Mouse (Mus musculus): ENCODE results near the gene Hs3st6. TPM values are rescaled to one million over a fixed set of nuclear protein-coding genes. Genes with fewer than 3 reads are reported as not detected.
A peak's percentile ranks its signal among the peaks of the same experiment; 100 is the strongest.

Hs3st6 gene
- polyA plus RNA-seq, 1 experiment, result 0.80 TPM

DNA sequence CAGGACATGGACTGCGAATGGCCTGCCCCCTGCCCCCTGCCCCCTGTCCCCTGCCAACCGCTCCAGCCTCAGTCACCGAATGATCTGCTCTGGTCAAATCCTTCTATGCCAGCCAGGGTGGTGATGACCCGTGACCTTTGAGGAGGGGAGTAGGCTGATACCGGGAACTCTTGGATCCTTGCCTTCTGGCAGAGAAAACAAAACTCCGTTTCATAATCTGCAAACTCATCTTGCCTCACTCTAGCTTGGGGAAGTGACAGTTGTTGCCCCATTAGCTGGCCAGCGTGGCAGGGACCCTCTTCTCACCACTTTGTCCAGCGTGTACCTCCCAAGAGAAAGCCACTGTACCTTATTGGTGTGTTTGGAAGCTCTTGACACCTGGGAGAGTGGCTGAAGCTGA is 10.5 kb upstream of the Hs3st6 start:
- Histone ChIP-seq H3K4me3 (replicated peaks; ENCODE audit: insufficient read depth, low read depth, low read length) (no peak overlapping the region), H3K27me3 (ENCODE audit: control insufficient read depth, insufficient read depth, low read length) (no peaks in the 10 kb centered on the region), H3K27ac (ENCODE audit: insufficient read depth, low read length) (no peak overlapping the region), H3K4me1 (ENCODE audit: control insufficient read depth, insufficient read depth, low read length) (no peaks in the 10 kb centered on the region)
- no peak for DNase-seq
- WGBS, result 63% methylated on average over 8 of the region's 8 CpGs
- TF ChIP-seq POLR2A (IDR thresholded peaks at IDR 0.05; ENCODE audit: borderline replicate concordance, insufficient read depth, low read length) (no peak), CTCF (IDR thresholded peaks at IDR 0.05; ENCODE audit: borderline replicate concordance, insufficient read depth, low read depth, low read length) (no peak)

DNA sequence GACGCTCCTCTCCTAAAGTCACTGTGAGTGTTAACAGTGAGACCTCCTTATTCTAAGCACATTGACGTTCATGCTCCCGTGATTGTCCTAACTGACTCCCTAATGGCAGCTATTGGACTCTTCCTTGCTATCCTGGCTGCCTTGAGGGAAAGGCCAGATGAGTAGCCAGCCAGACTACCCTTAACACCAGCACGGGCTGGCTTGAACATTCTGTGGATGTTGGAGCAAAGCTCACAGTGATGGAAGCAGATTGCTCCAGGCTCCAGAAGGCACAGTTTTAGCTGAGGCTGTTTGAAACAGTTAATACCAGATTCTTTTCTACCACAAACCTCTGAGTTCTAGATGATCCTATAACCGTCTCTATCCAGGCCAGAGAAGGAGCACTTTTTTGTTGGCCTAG is 8.9 kb upstream of the Hs3st6 start:
- DNase-seq, result no peak
- Histone ChIP-seq H3K4me3 (replicated peaks; ENCODE audit: insufficient read depth, low read depth, low read length) (no peak overlapping the region), H3K27ac (ENCODE audit: insufficient read depth, low read length) (no peak overlapping the region), H3K4me1 (ENCODE audit: control insufficient read depth, insufficient read depth, low read length) (no peaks in the 10 kb centered on the region), H3K27me3 (ENCODE audit: control insufficient read depth, insufficient read depth, low read length) (no peaks in the 10 kb centered on the region)
- TF ChIP-seq CTCF (IDR thresholded peaks at IDR 0.05; ENCODE audit: borderline replicate concordance, insufficient read depth, low read depth, low read length) (no peak), POLR2A (IDR thresholded peaks at IDR 0.05; ENCODE audit: borderline replicate concordance, insufficient read depth, low read length) (no peak)
- 72% methylated on average over 5 of the region's 5 CpGs for WGBS

DNA sequence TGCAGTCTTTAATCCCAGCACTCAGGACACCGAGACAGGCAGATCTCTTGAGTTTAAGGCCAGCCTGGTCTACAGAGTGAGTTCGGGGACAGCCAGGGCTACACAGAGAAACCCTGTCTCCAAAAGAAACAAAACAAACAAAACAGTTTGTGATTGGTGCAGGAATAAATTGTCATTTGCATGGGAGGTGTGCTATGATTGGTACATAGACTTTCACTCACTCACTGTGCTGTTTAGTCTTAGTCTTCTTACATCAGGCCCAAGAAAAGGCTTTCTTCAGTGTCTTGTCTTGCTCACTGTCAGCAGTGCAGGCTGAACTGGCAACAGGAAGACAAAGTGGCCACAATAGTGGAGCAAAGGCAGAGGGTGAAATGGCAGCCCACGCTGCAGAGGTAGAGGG is 8.4 kb upstream of the Hs3st6 start:
- no peaks in the 10 kb centered on the region for H3K27me3 ChIP-seq (ENCODE audit: control insufficient read depth, insufficient read depth, low read length)
- TF ChIP-seq CTCF (IDR thresholded peaks at IDR 0.05; ENCODE audit: borderline replicate concordance, insufficient read depth, low read depth, low read length), result no peak
- no peak for TF ChIP-seq POLR2A (IDR thresholded peaks at IDR 0.05; ENCODE audit: borderline replicate concordance, insufficient read depth, low read length)
- H3K27ac ChIP-seq (ENCODE audit: insufficient read depth, low read length), result no peak overlapping the region
- WGBS, result 65% methylated on average over 3 of the region's 3 CpGs
- H3K4me1 ChIP-seq (ENCODE audit: control insufficient read depth, insufficient read depth, low read length), result no peaks in the 10 kb centered on the region
- no peak overlapping the region for H3K4me3 ChIP-seq (replicated peaks; ENCODE audit: insufficient read depth, low read depth, low read length)
- DNase-seq, result no peak

DNA sequence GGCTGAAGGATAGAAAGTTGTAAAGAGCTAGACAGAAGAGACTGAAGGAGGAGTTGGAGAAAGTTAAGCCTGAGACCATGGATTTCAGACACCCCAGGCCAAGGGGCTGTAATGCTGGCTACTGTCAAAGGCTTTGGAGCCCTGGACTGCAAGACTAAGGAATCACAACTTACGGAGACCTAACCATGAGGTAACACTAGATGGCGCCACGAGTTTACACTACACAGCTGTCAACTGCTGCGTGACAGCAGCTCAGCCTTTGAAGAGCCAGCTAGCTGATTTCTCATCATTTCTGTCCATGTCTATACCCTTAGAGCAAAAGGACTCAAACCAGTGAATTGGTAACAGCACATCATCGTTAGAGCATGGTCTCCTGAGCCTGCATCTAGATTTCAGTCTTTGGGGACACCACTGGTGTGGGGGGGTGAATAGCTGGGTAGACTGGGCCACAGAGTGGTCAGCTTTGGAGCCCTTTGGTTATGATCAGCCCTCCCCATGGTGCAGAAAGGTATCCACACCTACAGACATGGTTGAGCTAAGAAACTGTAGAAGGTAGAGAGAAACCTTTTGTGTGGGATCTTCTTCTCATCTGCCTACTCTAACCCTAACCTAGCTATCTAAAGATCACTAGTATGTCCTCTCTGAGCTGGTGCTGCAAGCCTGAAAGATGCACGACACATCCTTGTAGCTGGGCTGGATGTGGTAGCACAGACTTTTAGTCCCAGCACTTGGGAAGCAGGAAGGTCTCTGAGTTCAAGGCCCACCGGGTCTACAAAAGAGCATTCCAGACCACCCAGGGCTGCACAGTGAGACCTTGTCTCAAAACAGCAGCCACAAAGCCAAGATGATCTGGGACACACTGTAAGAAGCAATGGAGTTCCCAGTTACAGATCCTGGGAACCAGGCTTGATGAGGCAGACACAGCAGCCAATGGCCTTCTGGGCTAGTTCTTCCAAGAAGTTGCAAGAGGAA is 7.0 kb upstream of the Hs3st6 start:
- Histone ChIP-seq H3K4me3 (replicated peaks; ENCODE audit: insufficient read depth, low read depth, low read length) (no peak overlapping the region), H3K27me3 (ENCODE audit: control insufficient read depth, insufficient read depth, low read length) (no peaks in the 10 kb centered on the region; the same call in 1 of the 2 replicates), H3K27ac (ENCODE audit: insufficient read depth, low read length) (no peak overlapping the region), H3K4me1 (ENCODE audit: control insufficient read depth, insufficient read depth, low read length) (no peaks in the 10 kb centered on the region)
- 17% methylated on average over 7 of the region's 7 CpGs for WGBS
- peak; percentile 64 to 70 for DNase-seq
- TF ChIP-seq CTCF (IDR thresholded peaks at IDR 0.05; ENCODE audit: borderline replicate concordance, insufficient read depth, low read depth, low read length), result peak; percentile 85
- no peak for TF ChIP-seq POLR2A (IDR thresholded peaks at IDR 0.05; ENCODE audit: borderline replicate concordance, insufficient read depth, low read length)

DNA sequence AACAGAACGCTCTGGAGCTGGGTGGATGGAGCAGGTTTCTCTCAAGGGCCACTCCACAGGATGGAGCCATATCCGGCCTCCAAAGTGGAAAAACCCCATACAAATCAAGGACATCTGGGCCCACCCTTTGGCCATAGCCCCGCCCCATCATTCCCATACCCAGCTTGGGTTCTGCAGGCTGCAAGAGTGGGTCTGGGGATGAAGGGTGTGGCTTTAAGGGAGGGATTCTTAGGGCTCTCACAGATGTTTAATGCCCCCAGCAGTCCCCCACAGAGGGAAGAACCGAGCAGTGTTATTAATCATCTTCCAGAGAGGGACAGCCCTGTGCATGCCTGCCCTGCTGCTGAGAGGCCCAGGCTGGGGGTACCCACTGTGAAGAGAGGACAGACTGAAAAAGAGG is 5.8 kb upstream of the Hs3st6 start:
- WGBS, result 49% methylated on average over 4 of the region's 4 CpGs
- Histone ChIP-seq H3K4me3 (replicated peaks; ENCODE audit: insufficient read depth, low read depth, low read length) (no peak overlapping the region), H3K27ac (ENCODE audit: insufficient read depth, low read length) (no peak overlapping the region), H3K4me1 (ENCODE audit: control insufficient read depth, insufficient read depth, low read length) (no peaks in the 10 kb centered on the region), H3K27me3 (ENCODE audit: control insufficient read depth, insufficient read depth, low read length) (no peaks in the 10 kb centered on the region; the same call in 1 of the 2 replicates)
- TF ChIP-seq CTCF (IDR thresholded peaks at IDR 0.05; ENCODE audit: borderline replicate concordance, insufficient read depth, low read depth, low read length) (no peak), POLR2A (IDR thresholded peaks at IDR 0.05; ENCODE audit: borderline replicate concordance, insufficient read depth, low read length) (no peak)
- DNase-seq, result no peak

DNA sequence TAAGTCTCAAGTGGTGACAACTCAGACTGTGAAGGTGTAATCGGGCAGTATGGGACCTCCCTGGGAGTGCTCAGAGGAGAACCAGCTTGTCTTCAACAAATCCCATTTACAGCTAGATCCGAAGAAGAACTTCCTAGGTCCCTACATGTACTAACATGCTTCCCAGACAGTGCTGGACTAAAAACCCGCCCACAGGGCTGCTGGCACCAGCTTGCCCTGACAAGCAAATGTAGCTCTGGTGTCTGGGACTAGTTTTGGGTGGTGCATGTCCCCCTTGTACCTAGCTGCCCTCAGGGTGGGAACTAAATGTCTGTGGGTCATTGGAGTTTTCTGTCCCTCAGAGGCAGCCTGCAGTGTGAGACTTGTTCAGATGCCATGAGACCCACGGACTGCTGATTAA is 1.3 kb upstream of the Hs3st6 start:
- Histone ChIP-seq H3K4me3 (replicated peaks; ENCODE audit: insufficient read depth, low read depth, low read length) (no peak overlapping the region), H3K4me1 (ENCODE audit: control insufficient read depth, insufficient read depth, low read length) (0 out of 2 replicates have a peak, but pooled peaks cover 3% of the 10 kb centered on the region), H3K27me3 (ENCODE audit: control insufficient read depth, insufficient read depth, low read length) (peaks cover 2% of the 10 kb centered on the region; the same call in 1 of the 2 replicates), H3K27ac (ENCODE audit: insufficient read depth, low read length) (no peak overlapping the region)
- no peak for DNase-seq
- no peak for TF ChIP-seq CTCF (IDR thresholded peaks at IDR 0.05; ENCODE audit: borderline replicate concordance, insufficient read depth, low read depth, low read length)
- no peak for TF ChIP-seq POLR2A (IDR thresholded peaks at IDR 0.05; ENCODE audit: borderline replicate concordance, insufficient read depth, low read length)
- 14% methylated on average over 4 of the region's 4 CpGs for WGBS

DNA sequence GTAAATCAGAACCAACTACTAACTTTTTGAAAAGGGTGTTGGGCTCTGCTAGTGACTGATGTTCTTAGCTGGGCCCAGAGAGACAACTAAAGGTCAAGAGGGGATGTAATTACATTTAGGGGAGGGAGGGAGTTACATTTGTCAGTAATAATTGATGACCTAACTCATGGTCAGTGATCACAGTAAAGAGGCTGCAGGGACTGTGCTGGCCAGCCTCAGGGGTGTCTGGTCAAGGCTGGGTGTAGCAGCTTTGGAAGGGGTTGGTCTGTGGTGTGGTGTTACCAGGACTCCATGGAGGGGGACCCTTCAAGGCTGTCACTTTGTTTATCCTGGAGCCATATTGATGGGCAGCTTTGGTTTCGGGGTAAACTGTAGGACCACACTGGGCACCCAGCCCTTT is 4.6 kb downstream of the Hs3st6 start:
- DNase-seq, result no peak
- no peak for TF ChIP-seq CTCF (IDR thresholded peaks at IDR 0.05; ENCODE audit: borderline replicate concordance, insufficient read depth, low read depth, low read length)
- TF ChIP-seq POLR2A (IDR thresholded peaks at IDR 0.05; ENCODE audit: borderline replicate concordance, insufficient read depth, low read length), result no peak
- Histone ChIP-seq H3K4me3 (replicated peaks; ENCODE audit: insufficient read depth, low read depth, low read length) (no peak overlapping the region), H3K4me1 (ENCODE audit: control insufficient read depth, insufficient read depth, low read length) (0 out of 2 replicates have a peak, but pooled peaks cover under 1% of the 10 kb centered on the region), H3K27ac (ENCODE audit: insufficient read depth, low read length) (no peak overlapping the region), H3K27me3 (ENCODE audit: control insufficient read depth, insufficient read depth, low read length) (peaks cover 2% of the 10 kb centered on the region; the same call in 1 of the 2 replicates)
- 85% methylated on average over 1 of the region's 1 CpGs for WGBS

DNA sequence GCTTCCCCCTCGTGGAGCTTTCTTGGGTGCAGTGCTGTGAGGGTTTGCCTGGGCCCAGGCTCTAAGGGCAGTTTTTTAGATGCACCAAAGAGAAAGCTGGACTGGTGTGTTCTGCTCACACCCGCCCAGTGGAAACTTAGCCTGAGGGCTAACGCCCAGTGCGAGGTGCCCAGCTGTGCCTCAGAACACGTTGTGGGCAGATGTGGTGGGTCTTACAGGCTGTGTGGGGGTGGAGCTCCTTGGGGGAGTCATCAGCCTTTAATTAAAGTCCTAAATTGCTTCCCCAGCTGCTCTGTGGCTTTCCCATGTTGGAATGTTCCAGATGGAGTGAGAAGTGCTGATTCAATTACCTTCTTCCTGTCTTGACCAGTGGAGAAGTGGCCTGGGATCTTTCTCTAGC is 8.3 kb downstream of the Hs3st6 start:
- Histone ChIP-seq H3K27ac (ENCODE audit: insufficient read depth, low read length) (no peak overlapping the region), H3K27me3 (ENCODE audit: control insufficient read depth, insufficient read depth, low read length) (no peaks in the 10 kb centered on the region), H3K4me1 (ENCODE audit: control insufficient read depth, insufficient read depth, low read length) (no peaks in the 10 kb centered on the region), H3K4me3 (replicated peaks; ENCODE audit: insufficient read depth, low read depth, low read length) (no peak overlapping the region)
- no peak for TF ChIP-seq CTCF (IDR thresholded peaks at IDR 0.05; ENCODE audit: borderline replicate concordance, insufficient read depth, low read depth, low read length)
- no peak for TF ChIP-seq POLR2A (IDR thresholded peaks at IDR 0.05; ENCODE audit: borderline replicate concordance, insufficient read depth, low read length)
- DNase-seq, result no peak
- 52% methylated on average over 5 of the region's 5 CpGs for WGBS
